Mouse (Mus musculus) gonadal fat pad, adult 2 months (tissue): ENCODE data around the gene Dffa. TPM values are rescaled to one million over a fixed set of nuclear protein-coding genes. Genes with fewer than 3 reads are reported as not detected.

Source experiments
- DNase-seq: peaks from one replicate; pipeline ENCODE4 v3.0.0-alpha.2; 2012; ENCODE audit warnings: low read depth
- polyA plus RNA-seq: library from polyadenylated mRNA; depleted of rRNA; stranded (reverse); fragments of >200 nt; gene quantifications from 2 replicates; pipeline ENCODE4 v1.2.3, GENCODE M21; 2012; rRNA removed

Dffa gene
- polyA plus RNA-seq, 1 experiment, result 15.1 TPM

- DNase-seq, result no peak
Observed at GRCm38 (mm10) chr4:149148084-149148483, 44.1 kb downstream of the Dffa start.

- no peak for DNase-seq
Observed at GRCm38 (mm10) chr4:149149196-149149595, 45.2 kb downstream of the Dffa start.

GRCm38 (mm10) chr4:149149611-149150010, 45.7 kb downstream of the Dffa start:
- DNase-seq, result no peak

- DNase-seq, result no peak
Observed at GRCm38 (mm10) chr4:149150256-149150655, 46.3 kb downstream of the Dffa start.

GRCm38 (mm10) chr4:149150721-149151120, 46.8 kb downstream of the Dffa start:
- no peak for DNase-seq

- DNase-seq, result no peak
Observed at GRCm38 (mm10) chr4:149154859-149155258, 50.9 kb downstream of the Dffa start.

GRCm38 (mm10) chr4:149155711-149156110, 51.8 kb downstream of the Dffa start:
- DNase-seq, result peak; percentile 82

GRCm38 (mm10) chr4:149157415-149157973, 53.5 kb downstream of the Dffa start:
- no peak for DNase-seq

- DNase-seq, result no peak
Observed at GRCm38 (mm10) chr4:149159203-149159602, 55.3 kb downstream of the Dffa start.

- DNase-seq, result no peak
Observed at GRCm38 (mm10) chr4:149159891-149160290, 55.9 kb downstream of the Dffa start.

- DNase-seq, result no peak
Observed at GRCm38 (mm10) chr4:149161166-149161565, 57.2 kb downstream of the Dffa start.

GRCm38 (mm10) chr4:149163196-149163595, 59.2 kb downstream of the Dffa start:
- DNase-seq, result no peak

GRCm38 (mm10) chr4:149164150-149164549, 60.2 kb downstream of the Dffa start:
- no peak for DNase-seq

GRCm38 (mm10) chr4:149166215-149166946, 62.4 kb downstream of the Dffa start, which contains the start of gene Pgd:
Gene Pgd, minus strand, starts transcription at chr4:149166771.
- DNase-seq, result no peak

- DNase-seq, result no peak
Observed at GRCm38 (mm10) chr4:149166957-149167611, 63.1 kb downstream of the Dffa start.

- no peak for DNase-seq
Observed at GRCm38 (mm10) chr4:149168016-149168415, 64.1 kb downstream of the Dffa start.

GRCm38 (mm10) chr4:149169926-149170325, 66.0 kb downstream of the Dffa start:
- DNase-seq, result peak; percentile 80

Other genes with a start within 250 kb of the Dffa start
- 44.5 and 45.5 TPM in 2 replicates for gene Pex14, start 4.3 kb upstream of the Dffa start, polyA plus RNA-seq
- not detected in 2 replicates for gene Cort, start 22.6 kb downstream of the Dffa start, polyA plus RNA-seq
- 1.2 and 1.3 TPM in 2 replicates for gene Cenps, start 33.5 kb downstream of the Dffa start, polyA plus RNA-seq
- gene Pgd, start 62.6 kb downstream of the Dffa start, polyA plus RNA-seq, result 230 and 303 TPM in 2 replicates
- gene Kif1b, start 203.5 kb downstream of the Dffa start, polyA plus RNA-seq, result 49.9 and 61.6 TPM in 2 replicates